Mouse (Mus musculus) ovary, postnatal 36 days (tissue): Measurements from ENCODE around the gene Tmcc1.
"Not testable (repeated sequence)": the region's sequence is repeated elsewhere in the genome, so short reads cannot be mapped to it uniquely, and the experiment has no call there.

ENCODE experiments used
- DNase-seq: peaks from one replicate; pipeline ENCODE4 v3.0.0; 2022; ENCODE audit warnings: low spot score, mixed read lengths

The Tmcc1 gene

DNA sequence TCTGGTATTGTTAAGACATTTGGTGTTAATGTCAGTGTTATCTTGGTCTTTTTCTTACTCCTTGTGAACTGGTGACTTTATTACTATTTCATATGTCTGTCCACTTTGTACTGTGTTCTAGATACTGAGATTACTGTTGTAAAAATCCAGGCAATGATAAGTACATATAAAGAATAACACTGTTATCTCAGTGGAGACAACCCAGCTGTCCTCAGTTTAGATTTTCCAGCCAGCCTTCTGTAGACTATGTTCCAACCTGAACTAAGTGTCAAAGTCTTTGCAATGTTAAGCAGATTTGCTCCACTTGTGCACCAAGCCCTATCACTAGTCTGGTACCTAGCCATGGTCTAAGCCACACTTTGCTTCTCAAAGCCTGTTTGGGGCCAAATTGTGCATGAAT, 118.4 kb downstream of the Tmcc1 start:
- no peak for DNase-seq

GRCm38 (mm10) chr6:116073610-116074009, 119.7 kb downstream of the Tmcc1 start:
- DNase-seq: no peak

DNA sequence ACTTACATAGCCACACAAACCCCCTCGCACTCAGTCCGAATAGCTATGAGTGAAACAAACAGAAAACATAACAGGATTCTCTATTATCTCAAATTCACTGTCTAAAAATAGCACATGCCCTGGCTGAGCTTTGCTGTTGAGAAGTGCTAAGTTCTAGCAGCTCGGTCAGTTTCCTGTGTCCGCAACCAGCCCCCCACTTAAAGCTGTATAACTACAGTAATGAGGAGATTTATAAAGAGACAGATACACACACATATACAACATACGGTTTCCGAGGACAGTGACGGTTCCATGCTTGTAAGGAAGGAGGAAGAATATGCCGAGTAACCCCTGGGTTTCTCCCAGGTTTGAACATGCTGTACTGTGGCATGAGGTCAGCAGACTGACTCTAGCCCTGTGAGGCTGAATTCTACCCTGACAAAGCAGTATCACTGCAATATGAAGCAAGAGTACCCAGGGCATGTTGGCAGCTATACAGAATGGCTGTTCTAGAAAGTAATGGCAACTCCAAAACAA, 120.5 kb downstream of the Tmcc1 start:
- no peak for DNase-seq

DNA sequence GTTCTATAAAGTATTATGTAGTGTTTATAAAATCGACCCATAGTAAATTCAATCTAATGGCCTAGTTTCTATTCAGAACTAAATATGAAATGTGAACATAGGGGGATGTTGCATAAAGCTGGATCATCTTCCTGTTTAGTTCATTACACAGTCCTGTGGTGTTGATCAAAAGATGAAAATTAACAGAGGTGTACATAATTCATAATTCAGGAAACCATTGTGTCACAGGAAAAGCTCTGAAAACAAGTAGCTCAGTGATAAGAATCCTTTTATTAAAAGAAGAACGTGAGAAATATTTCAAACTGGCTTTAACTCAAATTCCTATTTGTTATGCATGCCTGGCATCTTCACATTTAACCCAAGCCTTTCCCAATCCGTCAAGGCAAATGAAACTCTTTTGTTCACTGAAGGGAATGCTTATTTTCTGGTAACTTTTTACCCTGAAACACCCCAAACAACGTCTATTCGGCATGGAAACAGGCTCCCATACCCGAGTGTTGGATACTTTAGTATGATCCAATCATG, 121.0 kb downstream of the Tmcc1 start:
- DNase-seq: no peak

DNA sequence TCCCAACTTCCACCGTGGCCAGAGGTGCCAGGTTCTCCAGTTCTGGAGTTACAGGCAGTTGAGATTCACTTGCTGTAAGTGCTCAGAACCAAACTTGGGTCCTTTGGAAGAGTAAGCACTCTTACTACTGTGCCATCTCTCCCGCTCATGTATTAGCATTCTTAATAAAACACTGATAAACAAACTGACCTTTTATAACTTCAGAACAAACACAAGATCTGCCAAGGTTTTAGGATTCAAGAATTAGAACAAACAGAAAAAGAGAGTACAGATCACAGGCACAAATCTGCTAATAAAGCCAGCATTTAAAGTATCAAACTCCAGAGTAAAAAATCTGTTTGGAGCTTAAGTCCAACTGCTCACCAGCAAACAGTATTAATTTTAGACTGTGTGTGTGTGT, 121.5 kb downstream of the Tmcc1 start:
- no peak for DNase-seq

GRCm38 (mm10) chr6:116070558-116070957, 122.7 kb downstream of the Tmcc1 start:
- DNase-seq: no peak

- no peak for DNase-seq
Measured at GRCm38 (mm10) chr6:116063516-116063915, 129.8 kb downstream of the Tmcc1 start.

DNA sequence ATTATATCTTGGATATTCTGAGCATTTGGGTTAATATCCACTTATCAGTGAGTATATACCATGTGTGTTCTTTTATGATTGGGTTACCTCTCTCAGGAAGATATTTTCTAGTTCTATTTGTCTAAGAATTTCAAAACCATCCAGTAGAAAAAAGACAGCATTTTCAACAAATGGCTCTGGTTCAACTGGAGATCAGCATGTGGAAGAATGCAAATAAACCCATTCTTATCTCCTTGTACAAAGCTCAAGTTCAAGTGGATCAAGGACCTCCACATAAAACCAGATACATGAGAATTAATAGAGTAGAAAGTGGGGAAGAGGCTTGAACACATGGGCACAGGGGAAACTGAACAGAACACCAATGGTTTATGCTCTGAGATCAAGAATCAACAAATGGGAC, 133.7 kb downstream of the Tmcc1 start:
- not testable (repeated sequence) for DNase-seq

DNA sequence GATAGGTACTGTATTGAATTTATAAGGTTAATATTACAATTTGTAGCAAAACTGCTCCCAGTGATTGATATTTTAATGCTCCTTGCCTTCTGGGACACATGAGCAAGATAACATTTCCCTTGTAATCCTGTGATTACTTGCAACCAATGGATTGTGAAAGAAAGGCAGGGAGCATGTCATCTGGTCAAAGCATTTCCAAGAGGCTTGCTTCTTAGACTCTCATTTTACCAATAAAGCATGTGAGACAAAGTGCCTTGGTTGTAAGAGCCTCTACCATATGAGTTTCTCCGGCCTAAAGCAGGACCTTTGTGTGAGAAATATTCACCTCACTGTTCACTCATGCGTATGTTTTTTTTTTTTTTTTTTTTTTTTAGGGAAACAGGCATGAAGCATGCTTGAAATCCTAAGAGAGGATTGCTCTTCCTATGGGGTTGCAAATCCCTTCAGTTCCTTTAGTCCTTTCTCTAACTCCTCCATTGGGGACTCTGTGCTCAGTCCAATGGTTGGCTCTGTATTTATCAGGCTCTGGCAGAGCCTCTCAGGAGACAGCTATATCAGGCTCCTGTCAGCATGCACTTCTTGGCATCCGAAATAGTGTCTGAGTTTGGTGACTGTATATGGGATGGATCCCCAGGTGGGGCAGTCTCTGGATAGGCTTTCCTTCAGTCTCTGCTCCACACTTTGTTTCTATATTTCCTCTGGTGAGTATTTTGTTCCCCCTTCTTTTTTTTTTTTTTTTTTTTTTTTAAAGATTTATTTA, 134.6 kb downstream of the Tmcc1 start:
- no peak for DNase-seq

- peak; percentile 21 for DNase-seq
Measured at GRCm38 (mm10) chr6:116056676-116057264, 136.5 kb downstream of the Tmcc1 start.

DNA sequence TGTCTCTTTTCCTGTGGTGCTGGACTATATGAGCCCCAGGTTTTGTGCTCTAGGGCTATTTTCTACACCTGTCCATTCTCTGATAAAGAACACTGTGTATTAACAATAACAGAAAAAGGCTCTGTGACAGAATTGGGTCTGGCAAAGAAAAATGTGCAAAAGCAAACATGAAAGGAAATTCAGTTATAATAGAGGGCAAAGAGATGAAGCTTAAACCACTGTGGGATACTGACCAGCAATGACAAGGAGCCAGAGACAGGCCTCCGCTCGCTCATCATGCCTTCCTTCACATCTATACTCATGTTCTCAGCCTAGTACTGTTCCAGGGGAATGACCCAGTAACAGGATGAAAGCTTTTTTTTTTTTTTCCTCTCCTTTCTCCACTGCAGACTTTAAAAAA, 137.5 kb downstream of the Tmcc1 start:
- no peak for DNase-seq

DNA sequence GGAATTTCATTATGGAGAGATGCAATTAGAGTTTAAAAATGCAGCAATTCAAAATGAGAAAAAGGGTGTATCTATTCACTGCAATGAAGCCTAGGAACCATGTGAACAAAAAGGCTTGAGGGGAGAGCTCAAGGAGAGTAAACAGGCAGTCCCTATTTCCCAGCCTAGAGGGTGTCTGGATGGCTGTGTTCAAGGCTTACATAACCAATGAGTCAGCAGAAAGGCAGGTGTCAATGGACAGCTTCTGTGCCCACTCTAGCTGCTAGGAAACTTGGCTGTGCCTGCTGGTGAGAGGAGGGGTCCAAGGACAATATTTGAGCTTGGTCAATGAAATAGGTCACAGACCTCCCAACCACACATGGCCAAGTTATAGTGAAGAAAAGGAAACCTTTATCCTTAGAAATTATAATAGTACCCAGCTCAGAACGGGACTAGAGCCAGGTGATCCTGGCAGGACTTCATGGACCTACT, 138.2 kb downstream of the Tmcc1 start:
- DNase-seq: no peak

DNA sequence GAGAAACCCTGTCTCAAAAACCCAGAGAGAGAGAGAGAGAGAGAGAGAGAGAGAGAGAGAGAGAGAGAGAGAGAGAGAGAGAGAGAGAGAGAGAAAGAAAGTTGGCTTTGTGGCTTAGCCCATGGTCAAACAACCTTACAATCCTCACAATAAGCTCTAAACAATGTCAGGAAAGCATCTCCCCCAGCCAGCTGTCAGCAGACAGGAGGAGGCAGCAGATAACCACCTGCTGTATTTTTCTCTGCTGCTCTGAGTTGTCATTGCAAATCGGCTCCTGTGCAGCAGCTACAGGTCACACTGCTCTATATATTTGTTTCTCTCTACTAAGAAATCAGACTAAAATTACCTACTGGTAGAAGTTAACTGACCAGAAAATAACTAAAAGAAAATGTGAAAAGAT, 145.4 kb downstream of the Tmcc1 start:
- no peak for DNase-seq

DNA sequence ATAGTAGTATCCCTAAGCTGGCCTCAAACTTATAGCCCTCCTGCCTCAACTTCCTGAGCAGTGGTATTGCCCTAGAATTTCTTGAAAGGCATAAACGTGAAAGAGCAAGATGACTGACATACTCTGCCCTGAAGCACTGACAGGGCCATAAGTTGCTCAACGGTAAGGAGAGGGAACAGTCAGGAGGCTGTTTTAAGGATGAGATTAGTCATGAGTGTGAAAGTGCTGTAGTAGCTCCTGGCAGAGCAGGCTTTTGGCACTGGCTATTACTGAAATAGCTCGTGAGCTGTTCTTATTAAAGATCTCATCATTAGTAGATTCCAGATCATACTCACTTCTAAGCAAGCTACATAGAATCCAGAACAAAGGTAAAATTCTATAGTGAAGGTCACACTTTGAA, 145.9 kb downstream of the Tmcc1 start:
- no peak for DNase-seq

DNA sequence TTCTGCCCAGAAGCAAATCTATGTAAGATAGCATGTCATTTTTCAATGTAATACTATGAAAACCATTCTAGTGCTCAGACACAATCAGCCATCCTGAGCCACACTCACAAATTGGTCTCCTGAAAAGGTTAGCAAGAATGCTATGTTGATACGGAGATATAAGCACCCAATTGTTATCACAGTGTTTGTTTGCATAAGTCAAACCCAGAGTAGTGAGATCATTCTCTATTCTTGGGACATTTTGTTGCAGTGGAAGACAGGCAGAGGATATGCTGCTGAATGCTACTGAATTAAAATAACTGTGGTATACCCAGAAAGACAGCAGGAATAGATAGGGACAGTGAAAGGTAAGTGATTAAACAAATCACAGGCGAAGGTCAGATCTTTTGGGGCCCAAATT, 149.2 kb downstream of the Tmcc1 start:
- DNase-seq: no peak

GRCm38 (mm10) chr6:116038222-116038621, 155.1 kb downstream of the Tmcc1 start:
- no peak for DNase-seq

DNA sequence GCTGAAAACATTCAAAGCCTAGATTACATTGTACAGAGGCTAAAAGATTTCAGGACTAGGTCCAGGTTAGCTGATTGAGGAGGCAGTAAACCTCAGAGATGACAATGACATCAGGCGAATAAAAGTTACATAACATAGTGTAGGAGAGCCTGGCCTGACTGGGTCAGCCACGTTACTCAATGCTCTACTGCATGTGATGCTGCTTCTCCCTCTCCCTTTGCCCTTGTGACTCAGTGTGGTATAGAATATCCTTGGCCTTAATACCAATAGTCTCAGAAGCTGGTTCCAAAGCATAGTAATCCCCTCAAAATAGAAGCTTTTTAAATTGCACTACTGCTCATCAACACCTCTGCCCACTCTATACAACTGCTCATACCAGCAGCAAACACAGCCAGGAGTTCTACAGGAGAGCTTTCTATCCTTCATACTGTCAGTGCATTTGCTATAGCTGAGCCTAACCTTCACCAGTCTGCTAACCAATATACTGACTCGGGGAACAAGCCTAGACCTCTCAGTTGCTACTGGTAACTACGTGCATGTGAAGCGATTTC, 155.9 kb downstream of the Tmcc1 start:
- no peak for DNase-seq

DNA sequence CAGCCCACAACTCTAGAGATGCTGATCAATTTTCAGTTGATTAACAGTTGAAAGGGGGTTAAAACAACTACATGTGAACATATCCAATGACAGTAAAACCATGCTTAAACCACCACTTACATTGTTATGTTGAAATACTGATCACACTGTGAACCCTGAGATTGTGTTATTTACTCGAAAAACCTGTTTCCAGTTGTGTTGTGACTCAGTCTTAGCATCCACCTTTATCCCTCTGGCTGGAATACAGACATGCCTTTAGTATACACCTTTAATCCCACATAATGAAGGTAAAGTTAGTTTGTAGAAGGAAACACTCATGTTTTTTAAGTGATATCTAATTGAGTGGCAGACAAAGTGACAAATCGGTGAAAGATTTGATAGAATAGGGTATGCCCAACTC, 156.7 kb downstream of the Tmcc1 start:
- no peak for DNase-seq

DNA sequence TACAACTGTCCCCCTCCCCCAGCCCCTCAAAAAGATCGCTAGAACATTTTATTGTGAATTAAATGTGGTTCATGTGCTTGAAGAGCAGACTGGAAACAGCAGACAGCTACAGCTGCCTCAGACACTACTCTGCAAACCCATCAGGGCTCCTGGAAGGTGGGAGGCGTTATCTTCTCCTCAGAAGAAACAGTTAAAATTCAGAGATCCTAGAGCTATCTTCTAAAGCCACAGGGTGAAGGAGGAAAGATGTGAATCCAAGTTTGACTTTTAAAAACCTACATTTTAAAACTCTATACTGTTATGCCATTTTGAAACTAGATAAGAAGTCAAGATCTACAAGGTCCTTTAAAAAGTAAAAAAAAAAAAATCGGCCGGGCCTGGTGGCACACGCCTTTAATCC, 162.2 kb downstream of the Tmcc1 start:
- DNase-seq: no peak

DNA sequence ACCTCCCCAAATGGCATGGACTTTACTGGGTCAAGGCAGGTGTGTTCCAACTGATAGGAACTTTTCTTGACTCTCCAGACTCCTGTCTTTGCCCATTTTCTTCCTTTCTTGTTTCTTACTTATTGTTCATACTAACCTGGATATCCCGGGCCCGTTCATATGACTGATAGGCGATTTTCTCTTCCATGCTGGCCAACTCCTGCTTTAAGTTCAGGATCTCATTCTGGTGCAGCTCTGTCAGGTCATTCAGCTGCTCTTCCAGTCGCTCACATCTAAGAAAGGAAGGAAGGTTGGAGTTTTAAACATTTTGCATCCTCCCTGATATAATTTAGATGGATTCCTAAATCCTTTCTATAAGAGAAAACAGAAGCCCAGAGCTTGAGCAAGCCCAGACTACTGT, 168.6 kb downstream of the Tmcc1 start:
- DNase-seq: no peak

DNA sequence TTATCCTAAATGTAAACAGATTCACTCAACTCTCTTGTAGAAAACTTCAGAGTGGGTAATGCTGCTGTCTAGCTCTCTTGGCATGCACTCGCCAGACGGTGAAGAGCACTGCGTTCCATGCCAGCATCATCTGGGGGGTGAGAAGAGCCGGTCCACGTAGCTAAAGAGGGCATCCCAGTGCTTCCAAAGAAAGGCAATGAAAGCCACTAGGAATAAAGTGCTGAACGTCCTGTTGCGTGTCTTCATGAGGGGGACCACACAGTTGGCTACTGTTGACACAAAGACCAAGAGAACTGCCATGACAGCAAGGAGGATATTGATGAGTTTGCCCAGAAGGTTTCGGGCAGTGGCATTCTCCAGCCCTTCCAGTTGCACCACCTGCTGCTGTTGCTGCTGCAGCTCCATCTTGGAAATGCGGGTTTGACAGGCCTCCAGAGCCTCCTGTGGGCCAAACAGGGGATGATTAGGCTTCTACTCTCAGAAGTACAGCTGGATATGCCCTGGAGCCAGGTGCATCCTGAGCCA, 171.3 kb downstream of the Tmcc1 start:
- DNase-seq: peak; percentile 6

GRCm38 (mm10) chr6:116015902-116016301, 177.4 kb downstream of the Tmcc1 start:
- DNase-seq: no peak

DNA sequence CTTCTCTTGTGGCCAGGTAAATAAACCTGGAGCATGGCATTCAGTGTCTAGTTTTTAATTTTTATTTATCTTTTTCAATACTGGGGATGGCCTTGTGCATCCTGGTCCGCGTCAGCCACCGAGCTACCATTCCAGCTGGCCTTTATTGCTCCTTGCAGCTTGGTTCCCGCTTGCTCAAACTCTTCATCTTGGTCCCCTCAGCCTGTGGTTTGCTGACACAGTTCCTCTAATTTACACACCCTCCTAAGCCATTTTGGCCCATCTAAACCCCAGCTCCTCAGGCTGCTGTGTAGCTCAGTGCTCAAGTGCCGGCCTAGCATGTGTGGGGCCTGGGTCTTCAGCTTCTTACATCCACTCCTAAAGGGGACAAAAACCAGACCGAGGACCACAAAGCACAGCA, 179.2 kb downstream of the Tmcc1 start:
- no peak for DNase-seq
